In the genomic region with DNA sequence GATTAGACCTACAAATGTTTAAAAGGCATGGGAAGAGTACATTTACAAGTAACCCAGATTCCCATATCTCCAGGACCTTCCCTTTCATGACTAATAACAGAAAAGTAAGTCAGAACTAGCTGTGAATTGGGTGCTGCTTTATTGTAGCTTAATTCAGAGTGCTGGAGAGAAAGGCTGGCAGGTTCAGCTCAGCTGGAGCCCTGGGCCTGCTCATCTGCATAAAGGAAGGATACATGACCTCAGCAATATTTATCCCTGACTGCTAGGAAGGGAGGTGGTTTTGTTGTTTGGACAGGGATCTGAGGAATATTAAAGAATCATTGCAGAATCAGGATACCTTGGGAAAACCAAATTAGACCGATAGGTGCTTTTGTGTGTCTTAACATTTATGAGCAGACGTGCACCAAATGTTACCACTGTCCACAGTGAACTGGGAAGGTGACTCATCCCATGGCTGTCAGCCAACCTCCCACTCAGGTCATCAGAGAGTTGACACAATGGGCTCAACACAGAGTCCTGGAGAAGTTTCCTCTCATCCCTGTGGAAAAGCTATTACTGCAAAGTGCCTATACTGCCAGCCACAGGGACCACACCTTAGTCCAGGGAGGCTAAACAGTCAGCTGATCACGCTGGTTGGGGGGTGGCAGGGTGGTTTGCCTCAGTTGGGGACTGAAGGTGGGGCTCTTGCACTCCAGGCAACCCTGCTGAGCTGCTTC, we compare ENCODE assay signal across 8 mouse cellular contexts.
DNase-seq lines count a peak whose midpoint lies in the region; ATAC-seq and TF ChIP-seq lines count a peak whose summit lies in the region.

No protein-coding gene starts in this region.

- no peak for DNase-seq in limb, embryonic 10.5 days (ENCODE audit: low spot score)
- peak; percentile 82 for DNase-seq in brain, adult 2 months (ENCODE audit: low read depth, low spot score)
- DNase-seq in ovary, postnatal 36 days (ENCODE audit: low spot score): peak; percentile 29
- DNase-seq in spleen, postnatal 36 days (ENCODE audit: low spot score in 2 of 2): no peak
- no peak for DNase-seq in left cerebral cortex, adult 2 months (ENCODE audit: extremely low spot score in 1 of 2, low spot score in 2 of 2)
- no peak for DNase-seq in left cerebral cortex, adult 8-10 months (ENCODE audit: low spot score in 2 of 2)

- no peaks in the 10 kb centered on the region for H3K36me3 ChIP-seq in limb, embryonic 13.5 days
- H3K36me3 ChIP-seq in limb, embryonic 10.5 days: no peaks in the 10 kb centered on the region
- H3K36me3 ChIP-seq in heart, embryonic 11.5 days (ENCODE audit: control insufficient read depth, insufficient read depth, low read length): no peaks in the 10 kb centered on the region

- 72% methylated on average over 3 of the region's 3 CpGs for WGBS in limb, embryonic 13.5 days
- 74% methylated on average over 3 of the region's 3 CpGs for WGBS in limb, embryonic 10.5 days
- WGBS in heart, embryonic 11.5 days (ENCODE audit: insufficient replicate concordance): 55% methylated on average over 3 of the region's 3 CpGs

- H3K4me3 ChIP-seq in limb, embryonic 13.5 days: no peak overlapping the region
- H3K4me3 ChIP-seq in limb, embryonic 10.5 days: no peak overlapping the region
- no peak overlapping the region for H3K4me3 ChIP-seq in heart, embryonic 11.5 days (ENCODE audit: low read depth, low read length)
- H3K4me3 ChIP-seq in left cerebral cortex, adult 2 months: no peak overlapping the region

- TF ChIP-seq CTCF in left cerebral cortex, adult 2 months (IDR thresholded peaks at IDR 0.05): no peak

- H3K9ac ChIP-seq in limb, embryonic 13.5 days: no peak overlapping the region
- no peak overlapping the region for H3K9ac ChIP-seq in heart, embryonic 11.5 days (ENCODE audit: low read depth, low read length)

- H3K4me2 ChIP-seq in limb, embryonic 13.5 days (replicated peaks): no peak overlapping the region
- H3K4me2 ChIP-seq in heart, embryonic 11.5 days: no peak overlapping the region

- no peaks in the 10 kb centered on the region for H3K4me1 ChIP-seq in limb, embryonic 13.5 days
- H3K4me1 ChIP-seq in limb, embryonic 10.5 days: no peaks in the 10 kb centered on the region
- H3K4me1 ChIP-seq in heart, embryonic 11.5 days (ENCODE audit: control insufficient read depth, insufficient read depth, low read length): no peaks in the 10 kb centered on the region

- H3K9me3 ChIP-seq in limb, embryonic 13.5 days: no peaks in the 10 kb centered on the region
- no peaks in the 10 kb centered on the region for H3K9me3 ChIP-seq in limb, embryonic 10.5 days (replicated peaks)
- H3K9me3 ChIP-seq in heart, embryonic 11.5 days (replicated peaks; ENCODE audit: control insufficient read depth, low read length): no peaks in the 10 kb centered on the region

- 0 out of 2 replicates have a peak, but pooled peaks have one; percentile 5 for ATAC-seq in limb, embryonic 13.5 days (ENCODE audit: low FRiP score, low read depth)
- ATAC-seq in heart, embryonic 11.5 days (replicated peaks; ENCODE audit: insufficient number of reproducible peaks, low FRiP score, low TSS enrichment): peak; percentile 26; the same call in 1 of the 2 replicates

- no peaks in the 10 kb centered on the region for H3K27me3 ChIP-seq in limb, embryonic 13.5 days
- H3K27me3 ChIP-seq in limb, embryonic 10.5 days (ENCODE audit: low read depth, poor library complexity, severe bottlenecking): no peaks in the 10 kb centered on the region
- H3K27me3 ChIP-seq in heart, embryonic 11.5 days (ENCODE audit: control insufficient read depth, insufficient read depth, low read length): no peaks in the 10 kb centered on the region

- H3K27ac ChIP-seq in limb, embryonic 13.5 days: no peak overlapping the region
- no peak overlapping the region for H3K27ac ChIP-seq in limb, embryonic 10.5 days
- no peak overlapping the region for H3K27ac ChIP-seq in heart, embryonic 11.5 days (ENCODE audit: low read depth, low read length)
- H3K27ac ChIP-seq in left cerebral cortex, adult 2 months: no peak overlapping the region

- intact Hi-C loops in left cerebral cortex, adult 2 months (cut with DNase I): no loop called here

Comparison
In these comparisons a context has a peak if more than half of its experiments do, and no peak if none do; other contexts are left out.
1. DNase-seq: peak in brain, adult 2 months (single experiment) and ovary, postnatal 36 days (single experiment); none in limb, embryonic 10.5 days (single experiment), spleen, postnatal 36 days (0 of 2), left cerebral cortex, adult 2 months (0 of 2) and left cerebral cortex, adult 8-10 months (0 of 2).